Mouse (Mus musculus) left cerebral cortex, adult 2 months (tissue): ENCODE measurements around the gene Tra2b. TPM values are rescaled to one million over a fixed set of nuclear protein-coding genes. Genes with fewer than 3 reads are reported as not detected.
A peak's percentile ranks its signal among the peaks of the same experiment; 100 is the strongest.
"Not testable (repeated sequence)": the region's sequence is repeated elsewhere in the genome, so short reads cannot be mapped to it uniquely, and the experiment has no call there.

Experiments
- DNase-seq, 2 experiments: peaks; one replicate each; pipeline ENCODE4 v3.0.0; 2021 to 2022; ENCODE audit warnings: low spot score in 2 of 2, mixed read lengths in 1 of 2; ENCODE audit errors: extremely low spot score in 1 of 2
- H3K27ac ChIP-seq: fragments of 200-600 bp; 2 replicates; pipeline ENCODE4 v1.8.1; 2022
- H3K4me3 ChIP-seq: fragments of 200-600 bp; 2 replicates; pipeline ENCODE4 v1.8.1; 2022
- CTCF ChIP-seq: fragments of 200-600 bp; IDR thresholded peaks from 2 replicates; pipeline ENCODE4 v1.8.1; 2022; ENCODE audit warnings: antibody characterized with exemption, mild to moderate bottlenecking, moderate library complexity
- intact Hi-C: fragments of 180-260 bp; cut with DNase I; formaldehyde crosslinking; loops from one replicate; pipeline ENCODE4 v1.15.1; 2025
- long read RNA-seq, 2 experiments: library from polyadenylated mRNA; stranded (forward); transcript quantifications; one replicate each; pipeline ENCODE4 v2.0.0; 2021; ENCODE audit warnings: borderline mapping rate in 2 of 2
- total RNA-seq, 2 experiments: library from RNA; stranded (reverse); gene quantifications; 2 replicates each; pipeline ENCODE4 v1.2.3; 2021

Tra2b gene
- 10 to 100 TPM; 71.8 to 78.4 TPM for total RNA-seq
- long read RNA-seq, experiment 1, partial matches to known transcripts = 1 of 9 reads
- long read RNA-seq, experiment 1, other reads (novel, unspliced or antisense) = 3 of 9 reads
- long read RNA-seq, experiment 2, partial matches to known transcripts = 2 of 11 reads
- long read RNA-seq, experiment 2, other reads (novel, unspliced or antisense) = 4 of 11 reads

- DNase-seq = peak; percentile 96 to 97
- intact Hi-C loops = no loop called here
- peak within 1 kb of the TSS; percentile 72 for H3K4me3 ChIP-seq
- H3K27ac ChIP-seq = peak within 1 kb of the TSS; percentile 99
- TF ChIP-seq CTCF = peak; percentile 28
Observed at GRCm38 (mm10) chr16:22265849-22266376, at the start of gene Tra2b. Gene Tra2b, minus strand, starts transcription at chr16:22266005.

- intact Hi-C loops = loop anchor here (1.0 to 5.0 kb wide), 5 partner anchors 77 to 266 kb away; partner anchors contain the start of gene Etv5
Observed at GRCm38 (mm10) chr16:22310649-22311048, 44.8 kb upstream of the Tra2b start.

DNA sequence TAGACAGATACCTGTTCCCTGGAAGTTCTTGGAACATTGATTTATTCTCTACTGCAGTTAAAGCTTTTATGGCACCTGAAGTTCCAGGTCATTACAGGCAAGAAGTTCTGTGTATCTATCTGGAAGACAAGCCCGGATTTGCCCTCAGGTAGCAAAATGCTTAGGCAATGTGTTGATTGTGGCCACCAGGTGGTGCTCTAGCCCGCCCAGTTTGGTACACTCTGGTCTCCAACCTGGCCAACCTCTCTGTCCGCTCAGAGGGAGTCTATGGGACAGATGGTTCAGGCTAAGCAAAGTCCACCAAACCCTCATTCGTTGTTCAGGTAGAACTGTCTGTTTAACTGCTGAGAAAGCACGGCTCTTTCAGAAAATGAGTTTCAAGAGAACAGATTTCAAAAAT, 36.8 kb upstream of the Tra2b start:
- no peak overlapping the region for H3K4me3 ChIP-seq
- peak; percentile 89 for TF ChIP-seq CTCF
- no peak overlapping the region for H3K27ac ChIP-seq
- intact Hi-C loops = loop anchor here (2.0 kb wide), 2 partner anchors 276 to 504 kb away; no protein-coding TSS in a partner anchor
- peak; percentile 72 to 84 for DNase-seq

More at GRCm38 (mm10) chr16:22310649-22311048, 44.8 kb upstream of the Tra2b start:
- DNase-seq = peak; percentile 36 to 49
- TF ChIP-seq CTCF = peak; percentile 80
- no peak overlapping the region for H3K27ac ChIP-seq
- no peak overlapping the region for H3K4me3 ChIP-seq

DNA sequence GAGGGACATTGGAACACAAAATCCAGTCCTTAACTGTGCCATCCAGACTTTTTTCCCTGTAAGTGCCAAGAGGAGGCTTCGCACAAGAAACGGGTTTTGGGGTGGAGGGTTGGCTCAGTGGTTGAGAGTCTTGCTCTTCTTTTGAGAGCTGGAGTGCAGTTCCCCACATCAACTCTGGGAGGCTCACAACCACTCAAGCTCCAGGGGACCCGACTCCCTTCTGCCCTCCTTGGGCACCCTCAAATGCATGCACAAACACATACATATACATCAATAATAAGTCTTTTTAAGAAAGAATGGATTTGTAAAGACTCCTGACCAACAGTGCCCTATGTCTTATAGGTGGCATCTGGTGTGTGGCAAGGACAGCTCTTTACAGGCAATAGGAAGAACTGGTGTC, 35.6 kb upstream of the Tra2b start:
- Histone ChIP-seq H3K27ac (no peak overlapping the region), H3K4me3 (no peak overlapping the region)
- intact Hi-C loops = no loop called here
- TF ChIP-seq CTCF = peak; percentile 45
- DNase-seq = no peak

DNA sequence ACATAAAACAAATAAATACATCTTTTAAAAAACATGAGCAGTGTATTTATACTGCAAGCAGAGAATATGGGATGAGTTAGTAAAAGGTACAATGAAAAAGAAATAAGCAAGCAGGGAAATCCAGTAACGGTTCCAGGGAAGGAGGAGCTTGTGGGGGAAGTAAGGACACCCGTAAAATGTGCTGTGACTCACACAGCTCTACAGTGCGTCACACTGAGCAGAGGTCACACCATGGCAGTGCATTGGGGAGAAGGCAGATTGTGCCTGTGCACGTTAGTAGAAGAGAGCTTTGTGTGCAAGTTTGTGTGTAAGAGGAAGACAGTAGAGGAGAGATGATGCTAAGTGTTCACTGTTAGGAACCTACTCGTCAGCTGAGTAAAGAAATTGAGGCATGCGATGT, 31.1 kb upstream of the Tra2b start:
- no peak for DNase-seq
- intact Hi-C loops = no loop called here
- TF ChIP-seq CTCF = no peak
- Histone ChIP-seq H3K27ac (no peak overlapping the region), H3K4me3 (no peak overlapping the region)

DNA sequence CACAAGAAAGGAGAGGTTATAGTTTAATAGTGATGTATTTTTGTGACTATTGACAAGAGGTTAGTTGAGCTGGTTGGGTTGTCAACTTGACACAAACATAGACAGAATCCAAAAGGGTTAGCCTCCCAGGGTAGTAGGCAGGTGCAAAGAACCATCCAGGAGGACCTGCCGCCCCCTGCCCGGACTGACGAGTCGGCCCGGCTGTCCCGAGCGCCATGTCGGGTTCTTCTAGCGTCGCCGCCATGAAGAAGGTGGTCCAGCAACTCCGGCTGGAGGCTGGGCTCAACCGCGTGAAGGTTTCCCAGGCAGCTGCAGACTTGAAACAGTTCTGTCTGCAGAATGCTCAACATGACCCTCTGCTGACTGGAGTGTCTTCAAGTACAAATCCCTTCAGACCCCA, 29.0 kb upstream of the Tra2b start:
- H3K4me3 ChIP-seq, H3K27ac ChIP-seq, DNase-seq: not testable (repeated sequence)
- intact Hi-C loops = loop anchor here (5.0 kb wide), 2 partner anchors 188 to 458 kb away; no protein-coding TSS in a partner anchor

DNA sequence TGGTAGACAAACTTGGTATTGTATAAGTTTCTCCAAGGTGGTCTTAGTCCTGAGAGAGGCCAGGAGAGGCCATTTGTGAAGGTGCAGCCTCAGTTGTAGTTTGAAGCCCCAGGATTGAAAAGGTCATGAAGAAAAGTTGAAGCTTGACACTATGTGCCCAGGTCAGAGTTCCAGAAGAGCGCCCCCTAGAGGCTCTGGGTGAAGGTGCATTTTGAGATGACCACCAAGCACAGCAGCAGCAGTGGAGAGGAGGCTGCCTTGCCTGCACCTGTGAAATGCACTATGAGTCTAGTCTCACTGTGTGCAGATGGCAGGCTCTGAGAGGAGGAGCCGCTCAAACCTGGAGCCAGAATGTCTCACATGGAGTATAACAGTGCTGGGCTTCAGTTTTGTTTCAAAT, 27.8 kb upstream of the Tra2b start:
- Histone ChIP-seq H3K27ac (no peak overlapping the region), H3K4me3 (no peak overlapping the region)
- no peak for DNase-seq
- intact Hi-C loops = loop anchor here (5.0 kb wide), 2 partner anchors 186 to 456 kb away; no protein-coding TSS in a partner anchor
- TF ChIP-seq CTCF = peak; percentile 42

DNA sequence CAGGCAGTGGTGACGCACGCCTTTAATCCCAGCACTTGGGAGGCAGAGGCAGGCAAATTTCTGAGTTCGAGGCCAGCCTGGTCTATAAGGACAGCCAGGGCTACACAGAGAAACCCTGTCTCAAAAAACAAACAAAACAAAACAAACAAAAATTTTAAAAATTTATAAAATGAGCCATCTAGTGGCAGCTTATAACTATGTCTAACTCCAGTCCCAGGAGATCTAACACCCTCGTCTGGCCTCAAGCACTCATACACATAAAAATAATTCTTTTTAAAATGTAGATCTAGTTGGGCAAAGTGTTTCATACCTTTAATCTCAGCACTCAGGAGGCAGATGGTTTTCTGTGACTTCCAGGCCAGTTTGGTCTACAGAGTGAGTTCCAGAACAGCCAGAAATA, 26.6 kb upstream of the Tra2b start:
- H3K27ac ChIP-seq = no peak overlapping the region
- no peak for DNase-seq
- intact Hi-C loops = loop anchor here (5.0 kb wide), 2 partner anchors 185 to 455 kb away; no protein-coding TSS in a partner anchor
- TF ChIP-seq CTCF = peak; percentile 49
- no peak overlapping the region for H3K4me3 ChIP-seq

DNA sequence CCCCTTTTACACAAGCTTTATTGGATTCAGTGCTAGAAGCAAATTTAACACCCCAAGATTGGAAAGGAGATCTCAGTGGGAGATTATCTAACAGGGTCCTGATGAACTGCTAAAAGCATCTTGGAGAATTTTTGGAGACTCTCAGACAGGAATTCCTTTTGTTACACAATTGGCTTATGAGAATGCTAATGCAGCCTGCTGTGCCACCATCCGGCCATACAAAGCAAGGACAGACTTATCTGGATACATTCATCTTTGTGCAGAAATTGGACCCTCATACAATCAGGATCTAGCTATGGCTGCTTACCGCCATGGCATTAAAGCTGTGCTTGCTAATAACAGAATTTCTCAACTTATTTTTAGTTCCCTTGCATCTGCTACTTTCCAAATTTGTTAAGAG, 23.8 kb upstream of the Tra2b start:
- TF ChIP-seq CTCF = peak; percentile 52
- Histone ChIP-seq H3K27ac (no peak overlapping the region), H3K4me3 (no peak overlapping the region)
- DNase-seq = no peak
- intact Hi-C loops = loop anchor here (5.0 kb wide), 2 partner anchors 182 to 452 kb away; no protein-coding TSS in a partner anchor

GRCm38 (mm10) chr16:22286996-22287395, 21.2 kb upstream of the Tra2b start:
- intact Hi-C loops = no loop called here
- H3K27ac ChIP-seq = no peak overlapping the region
- H3K4me3 ChIP-seq = no peak overlapping the region
- DNase-seq = no peak
- no peak for TF ChIP-seq CTCF

DNA sequence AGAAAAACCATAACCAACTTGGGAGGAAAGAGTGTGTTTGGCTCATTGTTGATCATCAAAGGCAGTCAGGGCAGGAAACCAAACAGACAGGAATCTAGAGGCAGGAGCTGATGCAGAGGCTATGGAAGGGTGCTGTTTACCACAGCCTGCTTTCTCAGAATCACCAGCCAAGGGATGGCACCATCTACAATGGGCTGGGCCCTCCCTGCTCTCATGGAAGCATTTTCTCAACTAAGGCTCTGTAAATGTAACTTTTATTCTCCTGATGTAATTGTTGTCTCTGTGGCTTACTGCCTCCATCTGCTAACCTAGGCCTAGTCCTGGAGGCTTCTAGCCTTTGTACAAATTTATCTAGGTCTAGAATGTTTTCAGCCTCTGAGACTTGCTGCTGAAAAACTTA, 10.7 kb upstream of the Tra2b start:
- no peak for TF ChIP-seq CTCF
- DNase-seq = no peak
- intact Hi-C loops = no loop called here
- no peak overlapping the region for H3K27ac ChIP-seq
- no peak overlapping the region for H3K4me3 ChIP-seq

DNA sequence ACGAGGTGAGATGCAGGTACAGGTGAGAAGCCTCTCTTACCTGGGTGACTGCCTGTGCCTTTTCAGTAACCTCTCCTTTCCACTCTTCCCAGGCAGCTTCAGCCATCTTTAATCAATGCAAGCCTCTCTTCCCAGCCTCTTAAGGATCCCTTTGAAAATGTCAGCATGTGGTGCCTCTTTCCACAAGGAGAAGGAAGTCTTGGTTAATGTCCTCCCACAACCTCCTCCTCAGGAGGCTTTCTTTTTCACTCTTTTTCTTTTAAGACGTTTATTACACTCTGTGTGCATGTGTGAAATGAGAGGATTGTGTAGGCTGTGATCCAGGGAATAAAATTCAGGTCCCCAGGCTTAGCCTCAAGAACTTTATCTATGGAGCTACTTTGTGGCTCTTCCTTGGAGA, 9.3 kb upstream of the Tra2b start:
- TF ChIP-seq CTCF = no peak
- Histone ChIP-seq H3K4me3 (no peak overlapping the region), H3K27ac (no peak overlapping the region)
- no peak for DNase-seq
- intact Hi-C loops = no loop called here

DNA sequence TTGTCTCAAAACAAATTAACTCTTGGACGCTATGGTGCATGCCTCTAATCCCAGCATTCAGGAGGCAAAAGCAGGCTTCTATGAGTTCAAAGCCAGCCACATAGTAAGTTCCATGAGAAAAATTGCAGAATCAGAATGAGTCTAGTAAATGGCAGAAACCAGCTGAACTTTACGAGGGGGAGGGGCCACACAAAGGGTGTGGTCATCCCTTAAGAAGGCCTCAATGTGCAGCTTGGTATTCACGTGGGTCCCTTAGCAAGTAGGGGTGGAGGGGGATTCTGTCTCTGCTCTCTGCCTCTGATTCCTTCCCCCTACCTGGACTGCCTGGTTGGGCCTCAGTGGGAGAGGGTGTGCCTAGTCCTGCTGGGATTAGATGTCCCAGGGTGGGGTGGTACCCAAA, 4.7 kb upstream of the Tra2b start:
- no peak overlapping the region for H3K27ac ChIP-seq
- intact Hi-C loops = no loop called here
- TF ChIP-seq CTCF = no peak
- no peak for DNase-seq
- no peak overlapping the region for H3K4me3 ChIP-seq
